Mouse (Mus musculus) brain, embryonic 14.5 days (tissue): ENCODE measurements at regions not wholly inside any gene's neighbourhood (a gene's known extent, or its start where the extent isn't known, plus 50 kb on each side); places are given as distances from the start of the nearest gene placed in this dataset.
A peak's percentile ranks its signal among the peaks of the same experiment; 100 is the strongest.

Source experiments
- DNase-seq: peaks from one replicate; pipeline ENCODE4 v3.0.0-alpha.2; 2011; ENCODE audit warnings: low read depth
- CTCF ChIP-seq: fragments of 200-500 bp; IDR thresholded peaks from 2 replicates; pipeline ENCODE4 v1.5.1; 2012; ENCODE audit warnings: inconsistent platforms, mild to moderate bottlenecking, moderate library complexity, borderline replicate concordance; ENCODE audit not compliant: insufficient read depth, insufficient read length; ENCODE audit errors: extremely low read depth
- POLR2A ChIP-seq: fragments of 200-500 bp; IDR thresholded peaks from 2 replicates; pipeline ENCODE4 v1.6.1; 2012; ENCODE audit warnings: mild to moderate bottlenecking, inconsistent platforms, borderline replicate concordance; ENCODE audit not compliant: poor library complexity, insufficient read depth, insufficient read length, severe bottlenecking; ENCODE audit errors: extremely low read depth

DNA sequence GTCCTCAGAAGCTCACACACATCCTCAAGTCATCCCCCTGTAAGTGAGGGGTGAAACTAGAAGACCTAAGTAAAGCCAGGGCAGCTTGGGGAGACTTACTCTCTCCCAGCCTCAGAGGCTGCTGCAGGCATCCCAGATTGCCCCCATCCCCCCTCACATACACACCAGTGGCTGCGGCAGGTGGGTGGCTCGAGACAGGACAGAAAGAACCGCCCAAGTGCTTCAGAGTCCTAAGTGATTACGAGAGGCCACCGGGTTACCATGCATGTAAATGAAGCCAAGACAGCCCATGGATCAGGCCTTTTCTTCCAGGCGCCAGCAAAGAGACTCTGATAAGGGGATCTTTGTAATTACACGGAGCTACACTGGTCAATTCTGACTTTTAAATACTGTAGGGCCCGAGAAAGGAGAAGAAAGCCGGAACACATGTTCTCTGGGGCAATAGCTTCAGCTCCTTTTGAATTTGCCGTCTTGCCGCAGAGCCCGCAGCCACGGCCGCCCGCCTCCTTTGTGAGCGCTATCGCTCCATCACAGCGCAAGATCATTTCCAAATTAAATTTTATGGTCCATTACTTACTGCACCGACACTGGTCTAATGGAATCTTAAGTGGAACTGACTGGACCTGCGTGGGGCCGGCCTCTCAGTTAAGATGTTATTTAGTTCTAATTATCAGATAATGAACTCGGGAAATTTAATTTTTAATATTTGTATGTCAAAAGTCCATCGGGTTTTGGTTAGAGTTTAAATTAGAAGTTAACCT lies 68.1 kb upstream of the Nkx1-1 start:
- DNase-seq, result peak; percentile 45
- TF ChIP-seq CTCF (no peak), POLR2A (no peak)

DNA sequence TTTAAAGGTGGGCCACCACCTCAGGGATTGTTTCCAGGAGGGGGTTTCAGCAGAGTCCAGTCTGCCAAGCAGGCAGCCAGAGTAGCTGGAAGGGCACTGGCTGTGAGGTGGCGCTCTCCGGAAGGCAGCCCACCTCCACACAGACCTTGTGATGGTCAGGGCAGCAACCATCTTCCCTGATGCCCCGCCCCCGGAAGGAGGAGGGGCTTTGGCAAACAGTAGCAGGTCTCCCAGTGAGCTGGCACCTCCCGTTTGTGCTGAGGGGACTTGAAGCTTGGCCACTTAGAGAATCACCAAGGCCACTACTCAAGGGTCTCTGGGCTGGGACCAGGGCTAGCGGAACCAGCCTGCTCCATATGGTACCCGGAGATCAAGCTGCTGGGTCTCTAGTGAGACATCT lies 67.4 kb upstream of the Nkx1-1 start:
- no peak for TF ChIP-seq CTCF
- TF ChIP-seq POLR2A, result no peak
- no peak for DNase-seq

DNA sequence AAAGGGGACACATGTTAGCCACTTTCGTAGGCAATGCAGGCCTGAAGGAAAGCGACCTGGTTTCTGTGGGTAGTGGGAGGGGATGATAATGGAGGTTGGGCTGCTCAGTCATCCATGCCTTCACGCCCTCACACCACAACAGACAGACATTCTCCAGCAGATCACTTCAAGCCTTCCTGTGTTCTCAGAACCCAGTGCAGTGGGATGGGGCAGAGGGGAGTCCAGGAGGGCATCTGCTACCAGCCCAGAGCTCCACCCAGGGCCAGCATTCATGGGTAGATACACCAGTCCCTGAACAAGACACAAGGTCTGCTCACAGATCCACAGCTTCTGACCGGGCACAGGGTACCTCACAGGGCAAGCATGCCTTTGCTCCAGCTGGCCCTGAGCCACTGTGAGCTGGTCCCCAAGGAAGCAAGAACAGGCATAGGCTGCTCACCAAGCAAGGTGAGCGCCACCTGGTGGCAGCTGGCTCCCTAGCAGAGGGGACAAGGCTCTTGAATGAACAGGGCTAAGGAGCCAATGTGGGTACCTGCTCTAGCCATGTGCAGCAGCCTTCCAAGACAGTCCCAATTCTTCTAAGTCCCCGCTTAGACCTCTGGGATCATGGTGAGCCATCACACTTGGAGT lies 62.2 kb upstream of the Nkx1-1 start:
- peak; percentile 98 for TF ChIP-seq CTCF
- no peak for TF ChIP-seq POLR2A
- peak; percentile 92 for DNase-seq

DNA sequence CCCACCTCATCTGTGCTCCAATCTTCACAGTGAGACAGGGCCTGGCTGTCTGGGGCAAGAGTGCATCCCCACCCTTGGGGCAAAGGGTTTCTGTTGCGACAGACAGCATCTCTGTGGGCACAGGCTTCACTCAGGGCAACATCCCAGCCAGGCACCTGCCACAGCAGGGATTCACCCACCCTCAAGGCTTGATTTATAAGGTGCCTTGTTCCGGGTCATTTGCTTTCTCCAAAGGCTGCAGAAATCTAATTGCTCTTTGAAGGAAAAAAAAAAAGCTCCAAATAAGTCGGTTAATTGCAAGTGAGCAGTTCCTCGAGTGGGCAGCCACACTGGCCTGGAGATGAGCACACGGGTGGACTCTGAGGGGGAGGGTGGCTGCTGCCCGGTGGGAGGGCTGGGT lies 61.5 kb upstream of the Nkx1-1 start:
- TF ChIP-seq POLR2A, result no peak
- TF ChIP-seq CTCF, result no peak

DNA sequence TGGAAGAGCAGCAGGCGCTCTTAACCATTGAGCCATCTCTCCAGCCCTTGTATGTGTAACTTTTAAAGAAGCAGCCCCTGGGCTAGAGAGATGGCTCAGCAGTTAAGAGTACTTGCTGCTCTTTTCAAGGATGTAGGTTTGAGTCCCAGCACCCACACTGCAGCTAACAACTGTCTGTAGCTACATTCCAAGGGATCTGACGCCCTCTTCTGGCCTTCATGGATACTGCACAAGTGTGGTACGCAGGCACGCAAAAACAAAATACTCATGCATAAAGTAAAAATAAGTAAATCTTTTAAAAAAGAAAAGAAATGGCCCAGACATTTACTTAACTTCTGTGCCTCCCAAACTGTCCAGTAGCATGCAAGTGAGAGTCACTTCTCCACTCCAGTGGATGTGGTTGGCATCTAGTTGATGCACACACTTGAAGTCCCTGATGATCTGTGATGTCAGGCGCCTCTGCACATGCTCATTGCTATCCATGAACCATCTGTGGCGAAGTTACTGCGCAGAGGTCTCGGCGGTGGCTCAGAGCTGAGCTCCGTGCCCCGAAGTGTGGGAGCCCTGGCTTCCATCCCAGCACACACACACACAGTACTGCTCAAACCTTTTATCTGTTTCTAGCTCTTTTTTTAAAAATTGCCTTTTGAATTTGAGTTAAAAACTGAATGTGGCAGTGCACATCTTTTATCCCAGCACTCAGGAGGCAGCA lies 59.0 kb upstream of the Nkx1-1 start:
- no peak for DNase-seq
- TF ChIP-seq POLR2A (no peak), CTCF (peak; percentile 1; the same call in 1 of the 2 replicates)

More for the DNA sequence above, 61.5 kb upstream of the Nkx1-1 start:
- DNase-seq, result no peak

DNA sequence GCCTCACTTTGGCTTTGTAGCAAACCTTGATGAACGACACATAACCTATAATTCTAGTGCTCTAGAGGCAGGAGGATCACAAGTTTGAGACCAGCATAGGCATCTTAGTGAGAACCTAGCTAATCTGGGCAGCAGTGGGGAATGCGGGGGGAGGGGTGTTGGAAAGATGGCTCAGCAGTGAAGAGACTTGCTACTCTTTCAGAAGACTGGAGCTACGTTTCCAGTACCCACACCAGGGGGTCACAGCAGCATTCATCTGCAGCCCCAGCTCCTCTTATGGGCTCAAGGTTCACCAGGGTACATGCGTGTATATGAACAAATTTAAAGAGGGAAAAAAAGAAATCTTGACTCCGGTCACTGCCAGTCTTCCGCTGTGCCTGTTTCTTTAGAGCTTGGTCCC lies 55.5 kb upstream of the Nkx1-1 start:
- TF ChIP-seq CTCF (no peak), POLR2A (no peak)
- DNase-seq, result no peak

DNA sequence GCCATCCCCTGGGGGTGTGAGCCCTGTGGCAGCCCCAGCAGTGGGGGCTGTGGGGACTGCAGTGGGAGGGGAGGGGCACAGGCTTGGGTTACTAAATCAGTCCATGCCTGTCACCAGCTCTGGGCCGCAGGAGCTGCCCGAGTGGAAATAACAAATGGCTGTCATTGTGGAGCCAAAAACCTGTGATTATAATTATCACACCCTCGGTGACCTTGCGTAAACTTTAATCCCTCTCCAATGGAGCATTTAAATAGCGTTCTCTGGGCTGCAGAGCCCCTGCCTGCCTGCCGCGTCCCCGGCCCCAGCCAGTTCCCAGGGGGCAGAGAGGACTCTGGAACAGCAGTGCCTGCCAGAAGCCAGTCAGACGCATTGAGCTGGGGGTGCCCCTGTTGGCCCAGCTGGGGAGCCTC lies 54.4 kb upstream of the Nkx1-1 start:
- DNase-seq, result peak; percentile 41
- TF ChIP-seq CTCF, result no peak
- no peak for TF ChIP-seq POLR2A

DNA sequence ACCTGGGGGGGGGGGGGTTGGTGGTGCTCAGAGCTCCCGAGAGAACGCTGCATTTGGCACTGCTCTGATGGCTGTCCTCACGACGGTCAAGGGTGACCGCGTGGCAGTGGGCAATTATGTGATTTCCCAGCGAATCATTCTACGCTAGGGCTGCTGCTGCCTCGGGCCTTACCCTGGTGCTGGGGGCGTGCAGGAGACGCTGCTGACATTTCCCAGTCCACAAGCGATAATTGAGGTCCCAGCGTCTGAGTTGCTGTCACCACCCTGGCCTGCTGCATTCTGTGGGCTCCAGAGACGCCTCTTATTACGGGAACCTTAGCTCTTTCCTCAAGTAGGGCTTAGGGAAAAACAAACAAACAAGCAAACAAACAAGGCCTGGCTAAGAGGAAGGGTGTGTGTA lies 52.0 kb upstream of the Nkx1-1 start:
- TF ChIP-seq CTCF (no peak), POLR2A (no peak)
- no peak for DNase-seq
